Mouse (Mus musculus): ENCODE results near the gene Epm2a. TPM values are rescaled to one million over a fixed set of nuclear protein-coding genes. Genes with fewer than 3 reads are reported as not detected.

Epm2a gene
- polyA plus RNA-seq, 1 experiment from 2014 or later, result 0.91 TPM

DNA sequence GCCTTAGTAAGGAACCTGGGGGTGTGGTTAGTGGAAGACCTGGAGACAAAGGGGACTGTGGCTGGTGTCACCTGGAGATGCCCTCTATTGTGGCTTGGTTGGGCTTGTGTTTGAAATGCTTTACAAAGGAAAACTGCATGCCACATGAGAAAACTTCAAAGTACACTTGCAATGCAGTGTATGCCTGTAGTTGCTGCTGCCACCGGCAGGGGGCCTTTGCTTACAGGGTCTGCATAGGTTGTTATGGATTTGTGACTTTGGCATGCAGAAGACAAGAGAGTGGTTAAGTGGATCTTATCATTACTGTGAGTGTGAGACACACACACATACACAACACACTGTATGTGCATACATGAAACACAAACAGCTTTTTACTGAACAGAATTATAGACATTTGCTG lies 114.2 kb downstream of the Epm2a start:
- Histone ChIP-seq H3K27me3 (ENCODE audit: control insufficient read depth, insufficient read depth, low read length) (no peaks in the 10 kb centered on the region), H3K27ac (ENCODE audit: low read depth, low read length) (no peak overlapping the region), H3K9me3 (ENCODE audit: control insufficient read depth, low read length) (no peaks in the 10 kb centered on the region), H3K4me3 (ENCODE audit: low read depth, low read length) (no peak overlapping the region), H3K9ac (ENCODE audit: low read depth, low read length) (no peak overlapping the region), H3K36me3 (ENCODE audit: control insufficient read depth, insufficient read depth, low read length) (no peaks in the 10 kb centered on the region), H3K4me1 (replicated peaks; ENCODE audit: control insufficient read depth, insufficient read depth, low read length) (no peaks in the 10 kb centered on the region), H3K4me2 (replicated peaks; ENCODE audit: low read depth, low read length) (no peak overlapping the region)
- 36% methylated on average over 1 of the region's 1 CpGs for WGBS
- no peak for ATAC-seq (ENCODE audit: low FRiP score)
- no peak for DNase-seq (ENCODE audit: low spot score)

DNA sequence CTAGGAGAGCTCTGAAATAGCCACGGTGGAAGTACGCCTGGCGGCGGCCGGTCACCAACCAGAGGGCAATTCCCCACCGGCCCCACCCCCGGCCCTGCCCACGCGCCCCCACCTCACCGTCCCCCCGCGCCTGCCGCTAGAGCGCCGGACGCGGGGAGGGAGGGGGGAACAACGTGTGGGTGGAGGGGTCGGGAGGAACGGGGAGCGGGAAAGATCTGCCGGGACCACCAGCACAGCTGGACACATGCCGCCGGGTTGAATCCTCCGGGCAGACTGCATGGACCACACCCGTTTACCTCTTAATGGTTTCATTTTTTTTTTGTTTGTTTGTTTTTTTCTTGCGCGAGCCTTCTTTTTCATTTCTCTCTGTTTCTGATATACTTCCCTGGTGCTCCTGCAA lies 148.8 kb downstream of the Epm2a start:
- 42% methylated on average over 28 of the region's 28 CpGs for WGBS
- H3K27ac ChIP-seq (ENCODE audit: low read depth, low read length), result no peak overlapping the region
- peaks cover 4% of the 10 kb centered on the region for H3K9me3 ChIP-seq (ENCODE audit: control insufficient read depth, low read length)
- DNase-seq (ENCODE audit: low spot score) (peak; percentile 97), ATAC-seq (ENCODE audit: low FRiP score) (peak; percentile 77)
- H3K4me3 ChIP-seq (ENCODE audit: low read depth, low read length), result no peak overlapping the region
- no peak overlapping the region for H3K4me2 ChIP-seq (replicated peaks; ENCODE audit: low read depth, low read length)
- H3K9ac ChIP-seq (ENCODE audit: low read depth, low read length), result no peak overlapping the region
- H3K27me3 ChIP-seq (ENCODE audit: control insufficient read depth, insufficient read depth, low read length), result no peaks in the 10 kb centered on the region; the same call in 1 of the 2 replicates
- no peaks in the 10 kb centered on the region for H3K4me1 ChIP-seq (replicated peaks; ENCODE audit: control insufficient read depth, insufficient read depth, low read length)
- no peaks in the 10 kb centered on the region for H3K36me3 ChIP-seq (ENCODE audit: control insufficient read depth, insufficient read depth, low read length)

Other genes with a start within 250 kb of the Epm2a start
- gene Shprh, start 194.0 kb upstream of the Epm2a start, polyA plus RNA-seq (2014; fragmentation: Nextera tagmentation; extraction: Ambion mirVana), result 28.3 and 33.6 TPM in 2 replicates
- 38.0 and 39.2 TPM in 2 replicates for gene Fbxo30, start 62.1 kb upstream of the Epm2a start, polyA plus RNA-seq (2014; fragmentation: Nextera tagmentation; extraction: Ambion mirVana)